Mouse (Mus musculus): Measurements from ENCODE around the gene Tmem239. TPM values are rescaled to one million over a fixed set of nuclear protein-coding genes. Genes with fewer than 3 reads are reported as not detected.

Gene Tmem239
- total RNA-seq, 2 experiments from 2014 or later, result not detected

DNA sequence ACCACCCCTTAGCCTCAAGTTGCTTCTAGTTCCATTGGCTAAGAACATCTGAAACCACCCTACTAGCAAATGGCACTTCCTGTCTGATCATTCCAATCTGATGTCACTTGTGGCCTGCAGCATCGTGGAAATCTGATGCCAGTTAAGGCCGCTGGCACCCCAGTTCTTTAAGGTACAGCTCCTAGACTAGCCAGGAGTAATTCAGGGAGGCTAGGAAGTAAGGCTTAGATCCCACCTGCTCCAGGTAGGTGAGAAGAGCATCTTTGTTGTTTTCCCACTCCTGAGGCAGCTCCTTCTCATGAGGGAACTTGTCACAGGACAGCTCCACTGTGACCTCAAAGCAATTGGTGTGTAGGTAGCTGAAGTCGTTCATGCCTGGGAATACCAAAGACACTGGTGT lies 13.4 kb upstream of the Tmem239 start:
- Histone ChIP-seq H3K27ac (no peak overlapping the region), H3K4me3 (no peak overlapping the region)
- no peak for DNase-seq (ENCODE audit: low spot score in 2 of 2)
- TF ChIP-seq CTCF (conservative IDR thresholded peaks at IDR 0.05), result no peak

DNA sequence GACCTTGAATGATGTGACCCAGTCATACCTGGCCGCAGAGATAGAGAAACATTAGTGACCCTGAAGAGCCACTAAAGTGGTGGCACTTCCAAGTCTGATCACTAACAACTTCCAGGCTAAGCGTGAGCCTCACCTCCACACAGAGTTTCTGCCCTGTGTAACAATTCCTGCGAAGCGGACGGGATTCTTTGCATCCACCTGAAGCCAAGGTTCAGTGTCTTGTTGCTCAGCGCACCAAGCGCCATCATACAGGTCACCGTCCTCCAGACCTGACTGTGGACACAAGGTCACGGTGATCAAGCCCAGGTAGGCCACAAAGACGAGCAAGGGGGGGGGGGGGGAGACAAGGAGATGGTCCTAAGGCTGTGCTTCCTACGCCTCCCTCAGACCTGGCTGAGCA lies 10.6 kb upstream of the Tmem239 start:
- TF ChIP-seq CTCF (conservative IDR thresholded peaks at IDR 0.05), result no peak
- Histone ChIP-seq H3K27ac (no peak overlapping the region), H3K4me3 (no peak overlapping the region)
- no peak for DNase-seq (ENCODE audit: low spot score in 2 of 2)

DNA sequence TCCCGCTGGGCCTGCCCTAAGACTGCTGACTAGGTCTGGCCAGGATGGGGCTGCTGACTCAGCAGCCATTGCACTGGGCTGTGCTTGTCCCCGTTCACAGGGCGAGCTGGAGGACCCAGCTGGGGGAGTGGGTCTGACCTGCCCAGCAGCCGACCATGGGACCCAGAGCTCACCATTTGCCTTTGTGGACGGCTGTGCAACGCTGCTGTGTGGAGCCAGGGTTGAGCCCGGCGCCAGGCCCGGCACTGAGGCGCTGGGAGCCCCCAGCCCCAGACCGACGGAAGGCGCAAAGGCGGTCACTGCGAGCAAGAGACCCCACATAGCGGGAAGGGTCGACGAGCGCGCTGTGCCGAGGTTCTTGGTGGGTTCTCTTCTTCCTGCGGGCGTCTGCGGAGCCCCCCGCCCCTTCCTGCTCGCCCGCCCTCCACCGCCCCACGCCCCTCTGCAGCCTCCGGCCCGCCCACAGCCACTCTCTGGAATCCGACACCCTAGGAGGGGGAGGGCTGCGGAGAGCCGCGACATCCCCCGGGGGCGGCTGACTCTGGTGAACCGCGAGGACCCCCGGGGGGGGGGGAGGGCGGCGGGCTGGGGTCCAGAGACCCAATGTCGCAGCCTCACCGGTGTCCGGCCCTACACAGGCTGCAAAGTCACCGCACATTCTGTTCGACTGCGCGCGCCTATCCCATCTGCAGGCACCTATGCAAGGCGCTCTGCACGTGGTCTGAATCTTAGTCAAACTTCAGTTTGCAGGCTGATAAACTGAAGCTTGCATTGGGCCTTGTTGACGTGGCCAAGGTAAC lies 8.9 kb upstream of the Tmem239 start, which contains the start of gene Cpxm1:
Gene Cpxm1, minus strand, starts transcription at position 389 of the 800 bp plus-strand sequence.
- no peak for TF ChIP-seq CTCF (conservative IDR thresholded peaks at IDR 0.05)
- Histone ChIP-seq H3K27ac (0 out of 2 replicates have a peak within 1 kb of the TSS, but pooled peaks have one; percentile 23), H3K4me3 (peak within 1 kb of the TSS; percentile 50)
- DNase-seq (ENCODE audit: low spot score in 2 of 2), result no peak

DNA sequence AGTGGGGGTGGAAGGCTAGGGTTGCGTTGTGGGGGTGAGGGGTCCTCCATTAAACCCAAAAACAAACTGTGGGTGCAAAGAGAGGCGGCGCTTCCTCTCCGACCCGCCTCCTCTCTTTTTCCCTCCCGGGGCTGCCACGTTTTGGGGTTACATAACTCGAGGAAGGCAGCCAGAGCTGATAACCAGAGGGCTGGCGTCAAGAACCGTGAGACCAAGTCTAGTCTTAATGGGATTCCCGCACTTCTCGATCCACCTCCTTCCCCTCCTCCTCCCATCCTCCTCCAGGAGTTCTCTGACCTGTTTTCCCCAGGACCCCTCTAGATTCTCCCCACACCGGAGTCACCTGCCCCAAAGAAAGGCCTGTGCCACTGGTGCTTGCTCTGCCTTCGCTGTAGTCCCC lies 8.2 kb upstream of the Tmem239 start:
- DNase-seq (ENCODE audit: low spot score in 2 of 2), result no peak
- TF ChIP-seq CTCF (conservative IDR thresholded peaks at IDR 0.05), result no peak
- peak overlapping the region; percentile 50 for H3K4me3 ChIP-seq
- no peak overlapping the region for H3K27ac ChIP-seq

DNA sequence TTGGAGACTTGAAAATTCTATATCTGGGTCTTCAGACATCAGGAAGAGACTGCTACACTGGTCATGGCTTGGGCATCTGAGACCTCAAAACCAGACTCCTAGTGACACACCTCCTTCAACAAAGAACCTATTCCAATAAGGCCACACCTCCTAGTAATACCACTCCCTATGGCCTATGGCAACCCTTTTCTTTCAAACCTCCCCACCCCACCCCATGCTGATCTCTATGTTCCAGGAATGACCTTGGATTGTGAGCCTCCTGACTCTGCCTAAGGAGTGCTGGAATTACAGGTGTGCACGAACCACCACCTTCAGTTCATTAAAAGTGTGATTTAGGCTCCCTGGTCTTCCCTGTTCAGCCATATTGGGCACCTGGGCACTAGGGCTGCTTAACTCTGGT lies 6.2 kb upstream of the Tmem239 start:
- no peak for TF ChIP-seq CTCF (conservative IDR thresholded peaks at IDR 0.05)
- H3K4me3 ChIP-seq, result no peak overlapping the region
- no peak overlapping the region for H3K27ac ChIP-seq
- no peak for DNase-seq (ENCODE audit: low spot score in 2 of 2)

DNA sequence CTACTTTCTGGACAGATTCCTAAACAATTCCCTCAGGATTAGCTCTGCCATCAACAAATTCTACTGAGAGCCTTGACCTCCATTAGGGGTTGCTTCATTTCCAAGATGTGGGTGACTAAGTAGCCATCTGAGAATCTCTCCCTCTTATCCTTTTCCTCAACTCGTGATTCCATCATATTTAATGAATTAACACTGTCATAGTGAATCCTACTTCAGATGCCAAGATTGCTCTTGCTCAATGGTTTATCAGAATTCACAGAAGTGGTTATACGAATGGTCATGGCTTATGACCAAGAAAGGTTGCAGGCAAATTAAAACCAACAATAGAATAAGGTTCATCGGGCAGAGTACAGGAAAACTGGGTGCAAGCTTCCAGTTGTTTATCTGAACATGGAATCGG lies 4.4 kb upstream of the Tmem239 start:
- Histone ChIP-seq H3K27ac (no peak overlapping the region), H3K4me3 (no peak overlapping the region)
- DNase-seq (ENCODE audit: low spot score in 2 of 2), result no peak
- TF ChIP-seq CTCF (conservative IDR thresholded peaks at IDR 0.05), result no peak

DNA sequence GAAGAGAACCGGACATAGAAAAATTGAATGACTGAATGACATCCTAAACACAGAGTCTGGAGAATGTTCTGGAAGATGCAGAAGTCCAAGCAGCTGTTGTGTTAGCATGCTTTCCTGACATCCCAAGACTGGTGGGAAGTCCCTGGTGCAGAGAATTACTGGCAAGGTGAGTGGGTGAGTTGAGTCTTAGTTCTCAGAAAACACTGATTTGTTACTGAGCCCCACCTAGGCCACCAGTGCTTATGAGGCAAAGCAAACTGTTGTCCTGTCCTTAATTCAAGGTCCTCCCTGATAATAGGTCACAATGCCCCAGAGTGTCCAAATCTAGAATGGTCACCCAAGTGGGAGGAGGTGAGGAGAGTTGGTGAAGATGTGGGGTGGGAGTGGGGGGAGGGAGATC lies 1.3 kb upstream of the Tmem239 start, which contains the start of the genes Gm28372 and 1700020A23Rik:
Gene Gm28372, plus strand, starts transcription at position 301 of the 400 bp plus-strand sequence.
Gene 1700020A23Rik, plus strand, starts transcription at position 321 of the 400 bp plus-strand sequence.
- H3K4me3 ChIP-seq, result no peak within 1 kb of the TSS
- no peak for TF ChIP-seq CTCF (conservative IDR thresholded peaks at IDR 0.05)
- no peak for DNase-seq (ENCODE audit: low spot score in 2 of 2)
- H3K27ac ChIP-seq, result no peak within 1 kb of the TSS

DNA sequence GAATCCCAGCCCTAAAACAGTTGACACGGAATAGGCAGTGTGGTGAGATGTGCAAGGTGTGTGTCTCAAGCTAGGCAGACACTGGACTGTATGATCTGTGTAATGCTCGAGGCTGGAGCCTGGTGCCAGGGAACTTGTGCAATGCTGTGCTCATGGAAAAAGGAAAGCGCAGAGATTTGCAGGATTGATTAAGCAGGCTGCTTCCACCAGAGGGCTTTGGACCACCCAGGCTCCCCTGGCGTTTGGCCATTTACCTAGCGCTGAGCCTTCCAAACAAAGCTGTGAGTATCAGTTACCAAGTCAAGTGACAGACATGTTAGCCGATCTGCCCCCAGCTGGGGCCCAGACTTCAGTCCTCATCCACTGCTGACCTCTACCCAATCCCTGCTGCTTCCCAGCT lies 1.9 kb downstream of the Tmem239 start:
- no peak for DNase-seq (ENCODE audit: low spot score in 2 of 2)
- Histone ChIP-seq H3K27ac (no peak overlapping the region), H3K4me3 (no peak overlapping the region)
- TF ChIP-seq CTCF (conservative IDR thresholded peaks at IDR 0.05), result no peak

DNA sequence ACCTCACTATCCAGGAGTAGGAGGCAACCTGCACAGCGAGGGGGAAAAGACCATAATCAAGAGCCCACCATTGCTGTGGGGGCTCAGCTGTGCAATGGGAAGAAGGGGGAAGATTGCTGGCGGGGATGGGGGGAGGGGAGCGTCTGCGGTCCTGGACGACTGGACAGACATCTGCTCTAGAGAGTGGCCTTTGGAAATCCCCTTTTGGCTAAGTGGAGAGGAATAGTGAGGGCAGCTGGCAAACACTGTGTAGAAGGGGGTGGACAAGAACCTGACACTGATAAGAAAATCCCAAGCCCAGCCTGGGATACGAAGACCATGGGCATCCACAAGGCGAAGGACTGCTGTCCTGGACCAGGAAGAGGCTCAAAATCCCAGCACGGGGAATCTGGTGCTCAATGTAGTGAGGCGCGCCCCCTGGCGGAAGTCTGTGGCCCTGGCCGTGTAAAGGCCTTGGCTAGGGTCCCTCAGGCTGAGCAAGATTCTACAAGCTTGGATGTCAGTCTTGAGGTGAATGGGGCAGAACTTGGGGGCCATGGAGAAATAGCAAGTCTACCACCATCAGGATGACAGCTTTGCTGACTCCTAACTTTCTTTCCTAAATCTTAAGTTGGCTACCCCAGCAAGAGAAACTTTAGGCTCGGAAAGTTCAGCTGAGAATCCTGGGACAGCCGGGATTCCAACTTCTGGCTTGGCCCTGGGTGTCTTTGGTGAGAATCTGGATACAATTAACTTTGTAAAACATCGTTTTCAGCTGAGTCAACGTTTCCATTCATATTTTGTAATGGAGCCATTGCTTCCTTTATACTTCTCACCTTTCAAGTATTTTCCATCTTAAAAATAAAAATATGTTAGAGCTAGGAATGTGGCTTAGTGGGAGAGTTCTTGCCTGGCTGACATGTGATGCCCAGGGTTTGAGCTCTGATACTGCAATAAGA lies 5.5 kb downstream of the Tmem239 start:
- Histone ChIP-seq H3K4me3 (no peak overlapping the region), H3K27ac (no peak overlapping the region)
- peak; percentile 99 for TF ChIP-seq CTCF (conservative IDR thresholded peaks at IDR 0.05)
- peak; percentile 70 to 89 for DNase-seq (ENCODE audit: low spot score in 2 of 2)

DNA sequence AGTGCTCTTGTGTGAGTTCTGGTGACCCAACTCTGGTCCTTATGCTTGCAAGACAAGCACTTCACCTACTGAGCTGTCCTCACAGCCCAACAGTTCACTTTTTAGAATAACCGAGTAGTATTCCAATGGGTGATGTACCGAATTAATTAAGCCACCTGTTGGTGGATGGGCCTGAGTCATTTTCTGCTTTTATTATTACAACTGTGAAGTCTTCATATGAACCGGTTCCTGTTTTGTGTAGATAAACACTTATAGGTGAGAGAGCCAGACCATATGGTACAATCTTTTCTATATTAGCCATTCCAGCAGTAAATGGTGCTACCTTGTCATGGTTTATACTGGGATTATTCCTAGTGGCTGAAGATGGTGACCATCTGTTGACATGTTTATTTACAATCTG lies 6.5 kb downstream of the Tmem239 start:
- TF ChIP-seq CTCF (conservative IDR thresholded peaks at IDR 0.05), result no peak
- Histone ChIP-seq H3K27ac (no peak overlapping the region), H3K4me3 (no peak overlapping the region)
- DNase-seq (ENCODE audit: low spot score in 2 of 2), result no peak

DNA sequence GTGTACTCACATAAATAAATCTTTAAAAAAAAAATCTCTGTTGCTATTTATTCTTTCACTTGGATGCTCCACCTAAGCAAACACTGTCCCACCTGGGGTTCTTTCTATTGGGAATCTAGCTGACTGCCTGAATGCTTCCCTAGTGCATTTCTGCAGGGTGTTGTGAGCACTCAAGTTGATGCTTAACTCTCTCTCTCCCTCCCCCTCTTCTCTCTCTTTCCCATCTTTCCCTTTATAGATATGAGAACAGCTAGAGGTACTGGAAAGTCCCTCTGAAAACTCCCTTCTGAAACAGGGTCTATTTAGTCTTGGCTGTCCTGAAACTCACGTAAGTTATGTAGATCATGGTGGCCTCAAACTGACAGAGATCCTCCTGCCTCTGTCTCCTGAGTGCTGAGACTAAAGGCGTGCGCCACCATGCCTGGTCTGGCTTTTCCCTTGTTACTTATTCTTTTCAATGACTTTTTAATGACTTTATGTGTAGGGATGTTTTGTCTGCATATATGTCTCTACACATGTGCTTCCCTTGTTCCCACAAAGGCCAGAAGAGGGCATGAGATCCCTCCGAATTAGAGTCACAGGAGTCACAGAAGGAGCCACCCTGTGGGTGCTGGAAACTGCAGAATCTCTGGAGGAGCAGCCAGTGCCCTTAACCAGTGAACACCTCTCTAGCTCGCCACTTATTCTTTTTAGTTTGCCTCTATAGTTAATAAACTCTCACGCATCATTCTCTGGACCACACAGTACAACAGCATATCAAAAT lies 8.0 kb downstream of the Tmem239 start:
- Histone ChIP-seq H3K27ac (no peak overlapping the region), H3K4me3 (no peak overlapping the region)
- DNase-seq (ENCODE audit: low spot score in 2 of 2), result no peak
- peak; percentile 45 for TF ChIP-seq CTCF (conservative IDR thresholded peaks at IDR 0.05)

DNA sequence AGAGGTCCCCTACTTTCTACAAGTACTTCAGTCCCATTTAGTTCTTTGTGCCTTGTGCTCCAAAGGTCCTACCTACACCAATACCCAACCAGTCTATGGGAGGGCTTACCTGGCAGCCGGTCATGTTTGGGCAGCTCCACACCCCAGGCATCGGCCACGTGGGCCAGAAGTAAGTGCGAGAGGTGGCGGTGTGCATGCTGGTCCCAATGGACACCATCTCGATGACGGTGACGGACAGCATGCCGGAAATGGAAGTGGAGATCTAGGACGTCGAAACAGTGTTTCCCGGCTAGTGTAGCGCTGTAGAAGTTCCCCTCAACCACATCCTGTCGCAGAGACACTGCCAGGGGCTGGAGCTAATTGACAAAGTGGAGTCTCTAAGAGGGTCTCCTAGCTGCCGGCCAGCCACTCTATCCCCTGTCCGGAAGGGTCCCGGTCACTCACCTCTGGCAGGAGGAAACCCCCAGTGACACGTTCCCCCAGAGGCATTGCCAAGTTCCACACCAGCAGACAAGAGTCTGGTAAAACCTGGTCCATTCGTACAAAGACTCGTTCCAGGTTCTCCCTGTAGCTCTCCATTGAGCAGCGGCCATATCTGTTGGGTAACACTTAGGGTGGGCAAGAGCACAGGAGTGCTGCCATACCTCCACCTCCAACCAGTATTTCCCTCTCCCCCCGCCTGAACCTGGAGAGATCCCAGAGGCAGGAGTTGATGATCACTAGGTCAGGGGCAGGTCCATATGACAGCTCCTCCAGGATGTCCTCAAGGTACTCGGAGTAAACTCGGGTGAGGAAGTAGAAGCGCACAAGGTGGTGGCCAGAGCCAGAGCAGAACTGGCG lies 15.7 kb downstream of the Tmem239 start:
- DNase-seq (ENCODE audit: low spot score in 2 of 2), result no peak
- no peak for TF ChIP-seq CTCF (conservative IDR thresholded peaks at IDR 0.05)
- no peak overlapping the region for H3K27ac ChIP-seq
- H3K4me3 ChIP-seq, result no peak overlapping the region
